Mouse (Mus musculus) midbrain, embryonic 10.5 days (tissue): Measurements from ENCODE around the gene Lrrc30. TPM values are rescaled to one million over a fixed set of nuclear protein-coding genes. Genes with fewer than 3 reads are reported as not detected.

Experiments
- DNase-seq: peaks from one replicate; pipeline ENCODE4 v3.0.0-alpha.2; 2017; ENCODE audit warnings: low spot score
- H3K27ac ChIP-seq: fragments of 300-500 bp; sonication (generic); replicated peaks from 2 replicates; pipeline ENCODE4 v1.5.1; 2016; ENCODE audit warnings: mild to moderate bottlenecking
- H3K27me3 ChIP-seq: fragments of 300-500 bp; sonication (generic); 2 replicates; pipeline ENCODE4 v1.6.1; 2016; ENCODE audit warnings: low read depth, mild to moderate bottlenecking; ENCODE audit not compliant: poor library complexity, severe bottlenecking
- H3K36me3 ChIP-seq: fragments of 300-500 bp; sonication (generic); 2 replicates; pipeline ENCODE4 v1.6.1; 2016; ENCODE audit warnings: mild to moderate bottlenecking, moderate library complexity
- H3K4me1 ChIP-seq: fragments of 300-500 bp; sonication (generic); 2 replicates; pipeline ENCODE4 v1.6.1; 2016
- H3K4me3 ChIP-seq: fragments of 300-500 bp; sonication (generic); 2 replicates; pipeline ENCODE4 v1.5.1; 2016; ENCODE audit warnings: mild to moderate bottlenecking, moderate library complexity
- H3K9me3 ChIP-seq: fragments of 300-500 bp; sonication (generic); replicated peaks from 2 replicates; pipeline ENCODE4 v1.6.1; 2016; ENCODE audit warnings: mild to moderate bottlenecking
- WGBS: fragments of 180-500 bp; shearing (Covaris S2); methylation state at CpG from one replicate; pipeline ENCODE4 v1.1.7; 2016; 5-methylcytosine and 5-hydroxymethylcytosine counted together
- polyA plus RNA-seq: library from polyadenylated mRNA; unstranded; fragments of >200 nt; fragmentation: Nextera tagmentation; extraction: Ambion mirVana; gene quantifications from 2 replicates; pipeline ENCODE4 v1.2.1, GENCODE M21; 2016

Lrrc30 gene
- polyA plus RNA-seq, result not detected in 2 replicates

DNA sequence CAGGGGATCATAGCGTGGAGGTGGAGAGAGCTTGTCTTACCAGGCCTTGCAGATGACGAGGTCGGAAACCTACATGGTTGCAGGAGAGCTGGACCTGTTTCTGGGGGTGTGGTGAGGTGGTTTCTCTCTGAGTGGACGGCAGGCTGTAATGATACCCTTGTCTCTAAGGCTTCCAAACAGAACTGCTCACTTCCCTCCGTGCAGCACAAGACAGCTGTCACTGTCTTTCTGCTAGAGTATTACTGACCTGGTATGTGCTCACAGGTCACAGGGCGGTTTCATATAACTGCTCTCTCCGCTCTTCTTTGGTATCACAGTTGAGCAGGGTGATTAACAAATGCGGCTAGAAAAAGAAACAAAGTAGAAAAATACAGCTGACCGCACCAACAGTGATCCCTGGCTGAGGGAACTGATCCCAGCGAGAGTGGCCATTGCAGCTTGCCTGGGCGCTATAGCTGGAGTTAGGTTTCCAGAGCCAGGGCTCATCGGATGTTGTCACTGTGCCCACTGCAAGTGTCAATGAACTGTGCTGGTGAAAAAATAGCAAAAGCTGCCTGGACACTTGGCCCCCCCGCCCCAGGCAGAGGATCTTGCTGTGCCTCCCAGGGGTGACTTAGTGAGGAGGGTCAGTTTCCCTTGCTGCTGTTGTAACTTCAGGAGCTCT, at the start of gene Lrrc30:
TSS of gene Lrrc30 (minus strand) at position 48 of the 664 bp plus-strand sequence.
- no peak for DNase-seq
- no peaks in the 10 kb centered on the region for H3K36me3 ChIP-seq
- no peak within 1 kb of the TSS for H3K27ac ChIP-seq
- H3K9me3 ChIP-seq, result no peaks in the 10 kb centered on the region
- H3K4me3 ChIP-seq, result no peak within 1 kb of the TSS
- peaks cover 4% of the 10 kb centered on the region; the same call in 1 of the 2 replicates for H3K27me3 ChIP-seq
- 79% methylated on average over 13 of the region's 13 CpGs for WGBS
- H3K4me1 ChIP-seq, result peaks cover 16% of the 10 kb centered on the region; the same call in 1 of the 2 replicates

GRCm38 (mm10) chr17:67681084-67681483, 48.6 kb upstream of the Lrrc30 start:
- 83% methylated on average over 6 of the region's 6 CpGs for WGBS
- H3K4me1 ChIP-seq, result peaks cover 24% of the 10 kb centered on the region

DNA sequence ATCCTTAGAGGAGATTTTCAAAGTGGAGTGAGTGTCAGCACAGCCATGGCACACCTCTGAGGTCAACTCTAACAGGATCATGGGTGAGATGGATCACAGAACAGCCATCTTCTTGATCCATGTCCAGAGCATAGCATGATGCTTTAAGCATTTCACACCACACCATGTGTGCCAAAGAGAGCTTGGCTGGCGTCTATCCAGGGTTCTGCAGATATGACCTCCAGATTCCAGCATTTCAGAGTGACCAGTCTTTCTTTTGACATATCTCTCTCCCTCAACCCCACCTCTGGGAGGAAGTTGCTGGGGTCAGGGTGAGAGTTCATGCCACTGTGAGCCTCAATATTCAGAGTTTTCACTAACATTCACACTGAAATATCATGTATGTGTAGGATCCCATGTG, 46.1 kb upstream of the Lrrc30 start:
- H3K27ac ChIP-seq, result no peak overlapping the region
- H3K4me3 ChIP-seq, result no peak overlapping the region
- no peaks in the 10 kb centered on the region for H3K36me3 ChIP-seq
- H3K9me3 ChIP-seq, result no peaks in the 10 kb centered on the region
- 0 out of 2 replicates have a peak, but pooled peaks cover 5% of the 10 kb centered on the region for H3K4me1 ChIP-seq
- H3K27me3 ChIP-seq, result no peaks in the 10 kb centered on the region
- no peak for DNase-seq
- 86% methylated on average over 1 of the region's 1 CpGs for WGBS

More at GRCm38 (mm10) chr17:67681084-67681483, 48.6 kb upstream of the Lrrc30 start:
- Histone ChIP-seq H3K36me3 (no peaks in the 10 kb centered on the region), H3K27ac (no peak overlapping the region), H3K9me3 (no peaks in the 10 kb centered on the region), H3K27me3 (no peaks in the 10 kb centered on the region), H3K4me3 (no peak overlapping the region)
- DNase-seq, result no peak

DNA sequence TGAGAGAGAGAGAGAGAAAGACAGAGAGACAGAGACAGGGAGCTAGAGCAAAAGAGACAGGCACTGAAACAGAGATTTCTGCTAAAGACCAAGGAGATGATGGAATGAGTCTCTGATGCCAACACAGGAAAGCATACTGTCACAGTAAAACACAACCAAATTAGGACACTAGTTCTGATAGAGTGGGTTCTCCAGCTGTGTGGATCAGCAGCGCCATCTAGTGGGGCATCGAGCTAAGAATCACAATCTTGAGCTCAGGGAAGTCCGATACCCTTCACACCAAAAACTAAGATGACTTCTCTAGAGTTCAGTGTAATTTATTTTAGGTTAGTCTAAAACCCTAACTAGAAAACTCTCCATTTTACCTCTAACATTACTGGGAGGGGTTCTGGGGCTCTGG, 35.5 kb upstream of the Lrrc30 start:
- Histone ChIP-seq H3K27ac (no peak overlapping the region), H3K36me3 (no peaks in the 10 kb centered on the region), H3K9me3 (no peaks in the 10 kb centered on the region), H3K4me1 (no peaks in the 10 kb centered on the region), H3K27me3 (no peaks in the 10 kb centered on the region; the same call in 1 of the 2 replicates), H3K4me3 (no peak overlapping the region)
- WGBS, result 19% methylated on average over 3 of the region's 3 CpGs
- peak; percentile 77 for DNase-seq

GRCm38 (mm10) chr17:67666981-67667380, 34.5 kb upstream of the Lrrc30 start:
- no peak overlapping the region for H3K4me3 ChIP-seq
- 68% methylated on average over 5 of the region's 5 CpGs for WGBS

DNA sequence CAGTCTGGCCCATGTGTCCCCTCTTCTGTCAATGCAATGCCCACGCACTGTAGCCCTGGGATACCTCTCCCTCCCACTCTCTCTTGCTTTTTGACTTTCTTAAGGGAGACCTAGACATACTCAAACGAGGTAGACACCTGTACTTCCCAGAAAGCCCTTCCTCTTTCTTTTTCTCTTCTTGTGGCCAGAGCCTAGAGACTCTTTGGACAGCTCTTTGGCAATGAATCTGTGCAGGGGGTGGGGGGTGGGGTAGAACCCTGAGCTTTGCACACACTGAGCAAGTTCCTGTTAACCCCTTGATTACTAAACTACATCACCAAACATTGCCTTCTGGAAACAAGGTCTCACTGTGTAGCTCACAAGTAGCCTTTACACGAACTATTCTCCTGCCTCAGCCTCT, 31.8 kb upstream of the Lrrc30 start:
- Histone ChIP-seq H3K27ac (no peak overlapping the region), H3K4me1 (no peaks in the 10 kb centered on the region), H3K36me3 (no peaks in the 10 kb centered on the region), H3K9me3 (no peaks in the 10 kb centered on the region), H3K27me3 (no peaks in the 10 kb centered on the region; the same call in 1 of the 2 replicates), H3K4me3 (no peak overlapping the region)
- DNase-seq, result no peak
- 75% methylated on average over 3 of the region's 3 CpGs for WGBS

More at GRCm38 (mm10) chr17:67666981-67667380, 34.5 kb upstream of the Lrrc30 start:
- Histone ChIP-seq H3K27ac (no peak overlapping the region), H3K9me3 (no peaks in the 10 kb centered on the region), H3K27me3 (no peaks in the 10 kb centered on the region; the same call in 1 of the 2 replicates), H3K36me3 (no peaks in the 10 kb centered on the region), H3K4me1 (no peaks in the 10 kb centered on the region)
- DNase-seq, result no peak

GRCm38 (mm10) chr17:67651506-67651905, 19.0 kb upstream of the Lrrc30 start:
- no peak overlapping the region for H3K4me3 ChIP-seq
- no peaks in the 10 kb centered on the region for H3K36me3 ChIP-seq
- no peaks in the 10 kb centered on the region for H3K4me1 ChIP-seq
- H3K27me3 ChIP-seq, result 0 out of 2 replicates have a peak, but pooled peaks cover 4% of the 10 kb centered on the region
- WGBS, result 24% methylated on average over 4 of the region's 4 CpGs
- H3K27ac ChIP-seq, result no peak overlapping the region
- peak; percentile 41 for DNase-seq
- H3K9me3 ChIP-seq, result no peaks in the 10 kb centered on the region

GRCm38 (mm10) chr17:67641627-67642026, 9.1 kb upstream of the Lrrc30 start:
- Histone ChIP-seq H3K36me3 (no peaks in the 10 kb centered on the region), H3K4me1 (no peaks in the 10 kb centered on the region), H3K27ac (no peak overlapping the region), H3K27me3 (no peaks in the 10 kb centered on the region), H3K9me3 (peaks cover 13% of the 10 kb centered on the region), H3K4me3 (no peak overlapping the region)
- no peak for DNase-seq

GRCm38 (mm10) chr17:67638119-67638810, 5.7 kb upstream of the Lrrc30 start:
- H3K27me3 ChIP-seq, result no peaks in the 10 kb centered on the region; the same call in 1 of the 2 replicates
- H3K9me3 ChIP-seq, result no peaks in the 10 kb centered on the region
- no peak overlapping the region for H3K27ac ChIP-seq
- no peaks in the 10 kb centered on the region for H3K36me3 ChIP-seq
- 88% methylated on average over 10 of the region's 10 CpGs for WGBS
- no peak for DNase-seq
- H3K4me1 ChIP-seq, result peaks cover 7% of the 10 kb centered on the region; the same call in 1 of the 2 replicates
- H3K4me3 ChIP-seq, result no peak overlapping the region

DNA sequence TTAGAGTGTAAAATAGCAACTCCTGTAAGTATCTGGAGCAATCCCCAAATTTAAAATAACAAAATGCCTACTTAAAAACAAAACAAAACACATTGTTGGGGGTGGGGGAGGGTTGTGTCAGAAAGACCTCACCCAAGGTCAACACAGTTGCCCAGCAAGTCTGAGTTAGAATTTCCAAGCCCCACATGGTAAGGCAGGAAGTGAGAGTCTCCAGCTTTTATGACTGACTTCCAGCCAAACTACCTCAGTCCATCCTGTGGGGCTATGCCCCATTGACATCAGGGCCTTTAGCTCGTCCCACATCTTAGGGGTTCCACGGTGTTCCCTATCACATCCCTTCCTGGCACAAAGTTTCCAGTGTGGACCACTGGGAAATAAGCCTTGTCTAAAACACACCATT, 4.4 kb upstream of the Lrrc30 start:
- Histone ChIP-seq H3K4me3 (no peak overlapping the region), H3K4me1 (peaks cover 7% of the 10 kb centered on the region; the same call in 1 of the 2 replicates), H3K36me3 (no peaks in the 10 kb centered on the region), H3K9me3 (no peaks in the 10 kb centered on the region), H3K27ac (no peak overlapping the region), H3K27me3 (peaks cover 4% of the 10 kb centered on the region; the same call in 1 of the 2 replicates)
- 86% methylated on average over 2 of the region's 2 CpGs for WGBS
- no peak for DNase-seq

- 70% methylated on average over 3 of the region's 3 CpGs for WGBS
- H3K27me3 ChIP-seq, result peaks cover 4% of the 10 kb centered on the region; the same call in 1 of the 2 replicates
- H3K4me1 ChIP-seq, result peaks cover 7% of the 10 kb centered on the region; the same call in 1 of the 2 replicates
- no peak overlapping the region for H3K27ac ChIP-seq
- no peaks in the 10 kb centered on the region for H3K36me3 ChIP-seq
- H3K4me3 ChIP-seq, result no peak overlapping the region
- H3K9me3 ChIP-seq, result no peaks in the 10 kb centered on the region
- no peak for DNase-seq
These were observed 3.8 kb upstream of the Lrrc30 start for GRCm38 (mm10) chr17:67636304-67636703.

- no peak for DNase-seq
- 76% methylated on average over 3 of the region's 3 CpGs for WGBS
- Histone ChIP-seq H3K9me3 (no peaks in the 10 kb centered on the region), H3K27ac (no peak overlapping the region), H3K27me3 (peaks cover 4% of the 10 kb centered on the region; the same call in 1 of the 2 replicates), H3K4me1 (peaks cover 16% of the 10 kb centered on the region; the same call in 1 of the 2 replicates), H3K4me3 (no peak overlapping the region), H3K36me3 (no peaks in the 10 kb centered on the region)
These were observed 2.8 kb downstream of the Lrrc30 start for GRCm38 (mm10) chr17:67629746-67630145.

GRCm38 (mm10) chr17:67629211-67629657, 3.3 kb downstream of the Lrrc30 start:
- Histone ChIP-seq H3K4me1 (peaks cover 12% of the 10 kb centered on the region; the same call in 1 of the 2 replicates), H3K36me3 (no peaks in the 10 kb centered on the region), H3K4me3 (no peak overlapping the region), H3K27me3 (peaks cover 4% of the 10 kb centered on the region; the same call in 1 of the 2 replicates), H3K9me3 (no peaks in the 10 kb centered on the region), H3K27ac (no peak overlapping the region)
- 58% methylated on average over 13 of the region's 13 CpGs for WGBS
- DNase-seq, result peak; percentile 31
